Mouse (Mus musculus): ENCODE results near the gene Cckbr.

Gene Cckbr

GRCm38 (mm10) chr7:105425424-105426043 is at the start of gene Cckbr:
Gene Cckbr (plus strand): TSS chr7:105425731.
- DNase-seq (ENCODE audit: low read depth, low spot score): no peak

GRCm38 (mm10) chr7:105380329-105380728 is 45.2 kb upstream of the Cckbr start:
- DNase-seq (ENCODE audit: low read depth, low spot score): no peak

- DNase-seq (ENCODE audit: low read depth, low spot score): no peak
Measured at GRCm38 (mm10) chr7:105387696-105388095, 37.8 kb upstream of the Cckbr start.

DNA sequence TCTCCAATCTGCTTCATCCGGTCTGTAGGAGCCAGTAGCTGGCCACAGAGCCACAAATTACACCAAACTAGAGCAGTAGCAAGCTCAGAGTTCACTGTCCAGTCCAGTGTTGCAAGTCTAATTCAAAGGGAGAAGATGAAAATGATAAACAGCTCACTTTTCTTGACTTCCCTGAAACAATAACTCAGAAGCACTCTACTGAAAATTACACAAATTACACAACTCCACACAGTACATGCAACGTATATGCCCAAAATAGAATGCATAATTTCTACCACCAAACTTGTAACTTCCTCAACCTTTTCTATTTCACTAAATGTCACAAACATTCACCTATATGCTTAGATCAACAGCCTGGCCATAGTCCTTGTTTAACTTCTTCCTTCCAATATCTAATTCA is 35.3 kb upstream of the Cckbr start:
- no peak for DNase-seq (ENCODE audit: low read depth, low spot score)

DNA sequence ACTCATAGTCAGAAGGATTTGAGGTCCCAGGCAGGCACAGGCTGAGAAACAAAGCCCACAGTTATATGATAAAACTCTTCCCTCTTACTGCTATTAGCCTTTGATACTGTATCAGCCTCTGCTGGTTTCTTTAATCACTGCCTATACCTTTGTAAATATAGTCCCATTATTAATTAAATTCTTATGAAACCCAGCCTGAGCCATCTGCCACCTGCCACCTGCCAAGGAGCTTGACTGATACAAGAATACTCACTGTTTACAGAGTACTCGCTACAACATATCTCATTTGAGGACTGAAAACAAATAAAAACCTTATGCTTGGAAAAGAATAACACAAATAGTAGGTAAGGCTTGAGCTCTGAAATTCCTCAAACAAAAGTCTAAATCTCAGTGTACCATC is 30.9 kb upstream of the Cckbr start:
- DNase-seq (ENCODE audit: low read depth, low spot score): no peak

GRCm38 (mm10) chr7:105395131-105395820 is 30.3 kb upstream of the Cckbr start:
- DNase-seq (ENCODE audit: low read depth, low spot score): peak; percentile 55

GRCm38 (mm10) chr7:105396126-105396525 is 29.4 kb upstream of the Cckbr start:
- no peak for DNase-seq (ENCODE audit: low read depth, low spot score)

DNA sequence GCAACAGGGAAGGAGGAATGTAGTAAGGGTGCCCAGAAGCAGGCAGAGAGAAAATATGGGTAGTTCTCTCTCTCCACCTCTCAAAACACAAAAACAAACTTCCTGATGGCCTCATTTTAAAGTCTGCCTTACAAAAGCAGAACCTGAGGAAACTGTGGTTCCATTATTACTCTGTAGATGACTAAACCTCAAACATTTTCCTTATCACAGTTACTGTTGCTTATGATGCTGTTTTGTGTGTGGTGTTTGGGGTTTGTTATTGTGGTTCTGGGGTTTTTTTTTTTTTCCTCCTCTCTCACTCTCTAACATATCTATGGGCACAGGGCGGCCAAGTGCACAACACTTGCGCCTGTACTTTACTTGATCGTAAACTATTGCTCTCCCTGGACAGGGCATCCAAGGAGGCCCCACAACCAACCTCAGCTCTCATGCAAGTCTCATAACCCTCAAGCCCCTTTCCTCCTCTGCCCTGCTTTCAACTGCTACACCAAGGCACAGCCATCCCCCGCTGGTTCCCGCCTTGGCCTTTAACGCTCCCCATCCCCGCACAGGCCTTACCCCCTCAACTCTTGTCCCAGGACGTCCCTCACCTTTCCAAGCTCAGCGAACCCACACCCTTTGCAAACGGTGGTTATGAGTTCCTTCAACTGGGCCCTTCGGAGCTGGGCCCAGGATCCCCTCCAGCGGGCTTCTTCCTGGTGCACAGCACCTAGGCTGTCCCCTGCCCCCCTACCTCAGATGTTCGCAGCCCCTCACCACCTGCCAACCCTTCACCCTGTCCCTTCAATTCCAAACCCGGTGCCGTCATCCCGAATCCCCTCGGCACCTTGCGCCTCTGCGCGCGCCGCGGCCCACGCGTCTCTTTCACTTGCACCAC is 26.2 kb upstream of the Cckbr start:
- DNase-seq (ENCODE audit: low read depth, low spot score): peak; percentile 77

- peak; percentile 97 for DNase-seq (ENCODE audit: low read depth, low spot score)
Measured at GRCm38 (mm10) chr7:105399935-105400624, 25.5 kb upstream of the Cckbr start, which contains the start of gene Fam160a2. Gene Fam160a2 (minus strand): TSS chr7:105400054.

DNA sequence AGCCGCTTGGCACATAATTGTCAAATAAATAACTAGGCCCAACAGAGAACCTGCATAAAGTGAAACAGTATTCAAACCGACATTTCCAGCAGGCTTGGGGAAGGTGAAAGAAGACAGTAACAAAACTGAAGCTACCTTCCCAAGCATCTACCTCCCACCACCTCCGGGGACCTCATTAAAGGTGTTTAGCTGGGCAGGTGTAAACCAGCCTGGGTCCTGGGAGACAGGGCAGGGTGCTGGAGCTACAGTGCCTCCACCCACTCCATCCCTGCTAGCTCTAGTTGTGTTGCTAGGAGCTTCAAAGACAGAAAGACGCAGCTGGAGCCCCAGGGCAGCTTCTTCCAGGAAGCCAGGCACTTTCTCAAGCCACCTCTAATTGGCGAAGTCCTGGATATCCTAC is 21.3 kb upstream of the Cckbr start, which contains the start of gene Cnga4:
TSS of gene Cnga4 (plus strand) at position 301 of the 400 bp plus-strand sequence.
- DNase-seq (ENCODE audit: low read depth, low spot score): no peak

DNA sequence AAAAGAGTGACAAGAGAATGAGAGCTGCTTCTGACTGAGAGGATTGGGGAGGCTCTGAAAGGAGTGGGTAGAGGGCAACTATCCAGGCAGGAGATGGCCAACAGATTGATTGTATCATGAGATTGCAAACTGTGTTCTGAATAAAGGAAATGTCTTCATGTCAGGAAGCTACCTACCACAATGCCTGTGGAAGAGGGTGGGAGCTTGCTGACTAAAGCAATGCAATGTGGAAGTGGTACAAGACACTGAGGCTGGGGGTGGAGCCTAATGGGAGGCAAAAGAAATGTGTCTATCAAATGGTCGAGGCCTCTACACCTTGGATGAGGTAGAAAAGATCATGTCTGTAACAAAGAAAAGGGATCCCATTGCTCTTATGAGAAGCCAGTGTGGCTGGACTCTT is 19.2 kb upstream of the Cckbr start:
- no peak for DNase-seq (ENCODE audit: low read depth, low spot score)

DNA sequence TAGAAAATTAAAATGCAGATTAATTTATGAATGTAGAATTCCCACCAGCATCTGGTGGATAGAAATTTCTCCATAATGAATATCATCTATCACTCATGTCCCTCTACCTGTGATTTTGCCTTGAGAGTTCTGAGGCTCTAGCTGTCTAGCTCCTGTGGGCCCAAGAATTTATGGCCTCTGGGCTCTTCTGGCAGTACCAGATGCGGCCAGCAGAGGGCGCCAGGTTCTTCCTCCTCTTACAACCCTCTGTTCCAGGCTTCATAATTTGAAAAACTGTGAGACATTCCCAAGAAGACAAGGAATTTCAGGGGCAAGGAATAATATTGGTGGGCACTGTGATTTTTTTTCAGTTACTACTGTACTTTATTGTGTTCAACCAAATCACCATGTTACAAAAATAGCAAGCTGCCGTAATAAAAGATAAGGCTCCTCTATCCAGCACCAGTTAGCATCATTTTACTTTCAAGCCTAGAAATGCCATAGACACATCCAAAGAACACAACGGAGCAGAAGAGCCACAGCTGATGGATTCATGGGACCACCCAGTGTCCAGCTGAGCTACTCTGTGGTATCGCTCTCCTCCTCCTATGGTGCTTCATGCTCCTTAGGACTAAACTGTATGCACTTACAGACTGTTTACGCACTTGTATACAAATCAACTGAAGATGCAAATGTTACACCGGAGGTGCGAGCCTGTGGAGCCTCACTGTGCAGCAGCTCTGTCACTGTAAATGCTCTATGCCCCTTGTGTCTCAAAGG is 13.5 kb upstream of the Cckbr start:
- peak; percentile 53 for DNase-seq (ENCODE audit: low read depth, low spot score)

DNA sequence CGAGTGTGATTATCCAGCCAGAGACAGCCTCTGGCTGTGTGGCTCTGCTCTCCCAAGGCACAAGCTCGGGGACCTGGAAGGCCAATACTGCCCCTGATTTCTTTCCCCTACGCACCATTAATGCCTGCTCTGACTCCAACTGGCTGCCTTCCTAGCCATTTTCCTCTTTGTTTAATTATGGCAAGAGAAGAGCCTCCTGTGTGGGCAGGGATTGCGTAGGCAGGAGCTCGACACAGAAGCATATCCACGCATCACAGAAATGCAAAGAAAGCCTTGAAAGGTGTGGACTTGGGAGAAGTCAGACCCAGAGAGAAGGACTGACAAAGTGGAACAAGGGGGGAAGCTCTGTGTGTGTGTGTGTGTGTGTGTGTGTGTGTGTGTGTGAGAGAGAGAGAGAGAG is 11.1 kb upstream of the Cckbr start:
- DNase-seq (ENCODE audit: low read depth, low spot score): no peak

DNA sequence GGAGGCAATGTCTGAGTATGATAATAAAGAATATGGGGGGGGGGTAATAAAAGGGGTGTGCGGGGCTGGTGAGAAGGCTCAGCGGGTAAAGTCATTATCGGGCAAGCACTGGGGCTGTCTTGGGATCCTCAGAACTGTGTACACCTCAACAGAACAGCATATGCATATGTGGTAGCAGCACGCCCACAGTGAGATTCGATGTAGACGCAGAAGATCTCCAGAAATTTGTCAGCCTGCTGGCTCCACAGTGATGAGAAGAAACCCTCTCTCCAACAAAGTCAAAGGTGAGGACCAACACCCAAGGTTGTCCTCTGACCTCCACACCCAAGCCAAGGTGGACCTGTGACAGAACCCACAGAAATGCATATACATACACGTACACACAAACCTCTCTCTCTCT is 9.0 kb upstream of the Cckbr start:
- DNase-seq (ENCODE audit: low read depth, low spot score): no peak

- no peak for DNase-seq (ENCODE audit: low read depth, low spot score)
Measured at GRCm38 (mm10) chr7:105418106-105418505, 7.4 kb upstream of the Cckbr start.

DNA sequence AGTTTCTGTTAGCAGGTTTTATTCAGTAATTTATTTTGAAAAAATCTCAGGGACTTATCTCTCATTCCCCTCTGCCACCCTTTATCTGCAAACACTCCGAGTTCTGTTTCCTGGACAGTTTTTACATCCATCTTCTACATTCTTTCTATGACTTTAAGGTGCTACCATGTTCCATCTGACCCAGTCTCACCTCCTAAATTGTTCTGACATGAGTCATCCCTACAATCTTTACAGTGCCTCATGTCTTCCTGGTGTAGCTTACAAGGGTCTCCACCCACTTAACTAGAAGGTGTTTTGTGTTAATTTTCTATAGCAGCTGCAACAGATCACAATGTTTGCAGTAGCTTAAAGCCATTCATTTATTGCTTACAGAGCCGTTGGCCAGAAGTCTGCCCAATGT is 4.6 kb upstream of the Cckbr start:
- DNase-seq (ENCODE audit: low read depth, low spot score): no peak

DNA sequence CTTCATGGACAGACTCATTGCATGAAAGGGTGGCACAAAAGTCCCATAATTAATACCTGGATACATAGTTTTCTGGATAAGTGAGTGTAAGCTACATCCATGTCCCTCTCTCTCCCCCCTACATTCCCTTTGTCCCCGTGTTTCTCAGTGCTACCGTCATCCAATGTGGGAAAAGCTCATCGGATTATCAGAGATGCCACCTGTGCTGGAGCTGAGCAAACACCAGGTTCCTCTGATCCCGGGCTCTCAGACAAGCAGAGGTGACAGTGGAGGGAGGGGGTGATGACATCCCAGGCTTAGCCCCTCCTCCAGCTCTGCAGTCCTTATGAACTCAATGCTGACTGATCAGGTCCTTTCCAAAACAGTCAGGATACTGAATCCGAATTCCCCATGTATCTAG is 1.2 kb upstream of the Cckbr start:
- no peak for DNase-seq (ENCODE audit: low read depth, low spot score)

GRCm38 (mm10) chr7:105426051-105426450 is 520 bp downstream of the Cckbr start:
- no peak for DNase-seq (ENCODE audit: low read depth, low spot score)

DNA sequence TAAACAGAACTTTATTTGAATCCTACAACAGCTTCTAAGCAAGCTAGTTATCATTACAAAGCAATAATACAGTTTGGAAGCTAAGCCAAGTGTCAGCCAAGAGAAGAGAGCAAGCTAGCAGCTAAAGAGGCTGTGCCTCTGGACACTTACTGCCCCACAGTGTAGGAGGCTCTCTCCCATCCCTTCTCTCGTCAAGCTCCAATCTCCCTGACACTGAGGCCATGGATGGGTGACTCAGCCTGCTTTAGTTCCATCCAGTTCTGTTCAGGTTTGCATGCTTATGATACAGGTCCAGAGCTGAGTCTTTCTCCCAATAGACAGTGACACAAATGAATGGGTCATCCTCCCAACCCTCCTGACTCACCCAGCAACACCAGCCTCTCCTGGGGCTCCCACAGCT is 6.5 kb downstream of the Cckbr start:
- no peak for DNase-seq (ENCODE audit: low read depth, low spot score)

GRCm38 (mm10) chr7:105433859-105434258 is 8.3 kb downstream of the Cckbr start:
- DNase-seq (ENCODE audit: low read depth, low spot score): no peak

GRCm38 (mm10) chr7:105434798-105435197 is 9.3 kb downstream of the Cckbr start:
- DNase-seq (ENCODE audit: low read depth, low spot score): no peak

Measured in CD4-positive helper T cell, adult 2 months (primary cell).